Mouse (Mus musculus): ENCODE measurements at regions not wholly inside any gene's neighbourhood (a gene's known extent, or its start where the extent isn't known, plus 50 kb on each side); places are given as distances from the start of the nearest gene placed in this dataset.

DNA sequence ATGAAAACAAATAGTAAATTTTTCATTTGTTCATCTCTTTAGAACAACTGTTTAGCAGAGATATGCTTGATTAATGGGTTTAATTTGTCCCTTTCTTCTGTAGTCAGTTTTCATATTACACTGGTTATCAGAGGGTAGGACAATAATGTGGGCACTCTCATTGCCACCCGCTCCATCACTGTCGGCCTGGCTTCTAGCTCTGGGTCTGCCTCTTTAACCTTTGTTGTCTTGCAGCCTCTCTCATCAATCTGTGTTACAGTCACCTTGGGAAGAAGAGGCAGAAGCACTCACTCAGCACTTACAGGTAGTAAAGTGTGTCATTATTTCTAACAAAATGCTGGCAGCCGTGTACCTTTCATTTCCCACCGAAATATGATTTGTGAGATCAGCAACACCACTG, 690.5 kb downstream of the Gbe1 start:
- Histone ChIP-seq H3K9ac (ENCODE audit: low read length) (no peak overlapping the region), H3K4me1 (ENCODE audit: control insufficient read depth, insufficient read depth, low read length) (no peaks in the 10 kb centered on the region), H3K27ac (ENCODE audit: low read depth, low read length) (no peak overlapping the region), H3K27me3 (ENCODE audit: control insufficient read depth, insufficient read depth, low read length) (no peaks in the 10 kb centered on the region), H3K9me3 (ENCODE audit: control insufficient read depth, low read length) (no peaks in the 10 kb centered on the region), H3K4me2 (no peak overlapping the region), H3K36me3 (ENCODE audit: control insufficient read depth, insufficient read depth, low read length) (no peaks in the 10 kb centered on the region), H3K4me3 (ENCODE audit: low read depth, low read length) (no peak overlapping the region)
- 89% methylated on average over 4 of the region's 4 CpGs for WGBS
- ATAC-seq (ENCODE audit: low FRiP score) (no peak), DNase-seq (ENCODE audit: low spot score, missing footprints) (no peak)

DNA sequence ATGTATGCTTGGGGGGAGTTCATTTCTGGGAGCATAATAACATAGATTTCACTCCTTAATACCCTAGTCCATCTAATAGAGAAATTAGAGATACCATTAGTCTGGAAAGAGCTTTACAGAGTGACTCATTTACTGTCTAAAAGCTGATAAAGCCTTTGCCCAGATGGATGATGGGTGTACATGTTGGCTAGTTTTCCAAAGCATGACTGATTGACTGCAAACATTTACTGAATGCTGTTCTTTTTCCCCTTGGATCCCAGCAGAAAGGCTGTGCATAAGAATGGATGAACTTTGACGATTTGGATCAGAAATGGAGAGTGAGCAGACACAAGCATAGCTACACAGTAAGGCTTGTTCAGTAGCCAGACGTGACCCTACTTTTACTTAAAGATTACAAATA, 729.6 kb downstream of the Gbe1 start:
- DNase-seq (ENCODE audit: low spot score, missing footprints) = no peak
- Histone ChIP-seq H3K4me3 (ENCODE audit: low read depth, low read length) (no peak overlapping the region), H3K36me3 (ENCODE audit: control insufficient read depth, insufficient read depth, low read length) (no peaks in the 10 kb centered on the region), H3K4me2 (no peak overlapping the region), H3K9ac (ENCODE audit: low read length) (no peak overlapping the region), H3K4me1 (ENCODE audit: control insufficient read depth, insufficient read depth, low read length) (no peaks in the 10 kb centered on the region), H3K27me3 (ENCODE audit: control insufficient read depth, insufficient read depth, low read length) (no peaks in the 10 kb centered on the region), H3K9me3 (ENCODE audit: control insufficient read depth, low read length) (no peaks in the 10 kb centered on the region), H3K27ac (ENCODE audit: low read depth, low read length) (no peak overlapping the region)
- WGBS = 83% methylated on average over 2 of the region's 2 CpGs
- no peak for ATAC-seq (ENCODE audit: low FRiP score)

DNA sequence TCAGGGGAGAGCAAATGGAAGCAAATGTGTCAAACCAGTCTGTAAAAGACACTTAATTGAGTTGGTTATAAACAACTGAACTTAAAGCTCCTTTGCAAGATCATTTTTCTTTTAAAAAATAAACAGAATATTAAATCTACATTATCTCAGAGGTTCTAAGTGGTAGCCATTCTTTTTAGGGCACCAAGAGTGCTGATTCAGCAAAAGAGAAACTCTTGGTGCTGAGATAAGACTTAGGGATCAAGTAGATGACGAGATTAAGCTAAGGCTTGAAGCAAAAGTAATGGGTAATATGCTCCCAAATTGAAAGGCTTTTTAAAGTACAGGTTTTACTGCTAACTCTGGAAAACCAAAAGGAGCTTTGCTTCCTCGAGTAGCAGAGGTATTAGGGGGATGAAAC, 740.5 kb downstream of the Gbe1 start:
- Histone ChIP-seq H3K36me3 (ENCODE audit: control insufficient read depth, insufficient read depth, low read length) (no peaks in the 10 kb centered on the region), H3K4me3 (ENCODE audit: low read depth, low read length) (no peak overlapping the region), H3K4me2 (no peak overlapping the region), H3K9ac (ENCODE audit: low read length) (no peak overlapping the region), H3K4me1 (ENCODE audit: control insufficient read depth, insufficient read depth, low read length) (no peaks in the 10 kb centered on the region), H3K9me3 (ENCODE audit: control insufficient read depth, low read length) (no peaks in the 10 kb centered on the region), H3K27me3 (ENCODE audit: control insufficient read depth, insufficient read depth, low read length) (no peaks in the 10 kb centered on the region), H3K27ac (ENCODE audit: low read depth, low read length) (no peak overlapping the region)
- DNase-seq (ENCODE audit: low spot score, missing footprints) = no peak
- ATAC-seq (ENCODE audit: low FRiP score) = no peak
- 53% methylated on average over 2 of the region's 2 CpGs for WGBS

DNA sequence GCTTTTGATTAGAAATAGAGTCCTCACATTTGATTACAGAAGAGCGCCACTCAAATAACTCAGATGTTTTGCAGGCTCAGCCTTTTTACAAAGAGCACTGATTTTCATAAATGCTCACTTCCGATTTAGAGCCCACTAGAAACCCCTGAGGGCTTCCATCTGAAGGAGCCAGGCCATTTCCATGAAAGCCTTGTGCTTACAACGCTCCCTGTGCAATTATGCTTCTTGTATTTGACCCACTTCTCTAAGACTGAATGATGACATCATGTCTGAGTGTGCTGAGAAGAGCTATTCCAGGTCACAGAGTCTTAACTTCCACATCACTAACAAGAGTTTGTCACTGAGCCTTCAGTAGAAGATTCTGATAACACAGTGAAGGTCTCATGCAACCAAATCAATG, 749.0 kb downstream of the Gbe1 start:
- H3K4me2 ChIP-seq = no peak overlapping the region
- no peaks in the 10 kb centered on the region for H3K4me1 ChIP-seq (ENCODE audit: control insufficient read depth, insufficient read depth, low read length)
- H3K27me3 ChIP-seq (ENCODE audit: control insufficient read depth, insufficient read depth, low read length) = no peaks in the 10 kb centered on the region
- H3K36me3 ChIP-seq (ENCODE audit: control insufficient read depth, insufficient read depth, low read length) = no peaks in the 10 kb centered on the region
- no peaks in the 10 kb centered on the region for H3K9me3 ChIP-seq (ENCODE audit: control insufficient read depth, low read length)
- H3K9ac ChIP-seq (ENCODE audit: low read length) = no peak overlapping the region
- no peak overlapping the region for H3K4me3 ChIP-seq (ENCODE audit: low read depth, low read length)
- WGBS = 81% methylated on average over 3 of the region's 3 CpGs
- ATAC-seq (ENCODE audit: low FRiP score) = no peak
- H3K27ac ChIP-seq (ENCODE audit: low read depth, low read length) = no peak overlapping the region
- DNase-seq (ENCODE audit: low spot score, missing footprints) = no peak

DNA sequence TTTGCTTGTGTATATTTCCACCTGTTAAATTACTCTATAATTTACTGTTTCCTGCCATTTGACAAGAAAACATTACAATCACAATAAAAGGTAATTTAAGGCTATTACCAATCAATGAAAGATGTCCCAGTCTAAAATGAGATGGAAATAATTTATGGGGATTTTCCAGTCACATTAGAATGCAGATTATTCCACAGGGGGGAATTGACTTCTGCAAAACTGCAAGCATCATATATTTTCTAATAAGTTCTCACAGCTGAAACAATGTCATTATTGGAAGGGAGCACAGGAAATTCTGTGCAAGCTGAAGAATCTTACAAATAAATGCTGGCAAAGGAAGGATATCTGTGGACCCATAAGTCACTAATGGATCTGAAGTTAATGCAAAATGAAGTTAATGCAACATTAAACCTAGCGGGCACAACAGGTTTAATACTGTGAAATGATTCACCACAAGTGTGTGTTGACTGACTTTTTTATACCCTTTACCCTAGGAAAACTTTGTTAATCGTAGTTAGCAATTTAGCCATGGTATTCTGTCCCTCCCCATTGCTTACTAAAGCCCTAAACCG, 749.7 kb downstream of the Gbe1 start:
- Histone ChIP-seq H3K27ac (ENCODE audit: low read depth, low read length) (no peak overlapping the region), H3K27me3 (ENCODE audit: control insufficient read depth, insufficient read depth, low read length) (no peaks in the 10 kb centered on the region), H3K36me3 (ENCODE audit: control insufficient read depth, insufficient read depth, low read length) (no peaks in the 10 kb centered on the region), H3K9ac (ENCODE audit: low read length) (no peak overlapping the region), H3K4me3 (ENCODE audit: low read depth, low read length) (no peak overlapping the region), H3K9me3 (ENCODE audit: control insufficient read depth, low read length) (no peaks in the 10 kb centered on the region), H3K4me2 (no peak overlapping the region), H3K4me1 (ENCODE audit: control insufficient read depth, insufficient read depth, low read length) (no peaks in the 10 kb centered on the region)
- DNase-seq (ENCODE audit: low spot score, missing footprints) = peak; percentile 44
- ATAC-seq (ENCODE audit: low FRiP score) = no peak
- 80% methylated on average over 3 of the region's 3 CpGs for WGBS

DNA sequence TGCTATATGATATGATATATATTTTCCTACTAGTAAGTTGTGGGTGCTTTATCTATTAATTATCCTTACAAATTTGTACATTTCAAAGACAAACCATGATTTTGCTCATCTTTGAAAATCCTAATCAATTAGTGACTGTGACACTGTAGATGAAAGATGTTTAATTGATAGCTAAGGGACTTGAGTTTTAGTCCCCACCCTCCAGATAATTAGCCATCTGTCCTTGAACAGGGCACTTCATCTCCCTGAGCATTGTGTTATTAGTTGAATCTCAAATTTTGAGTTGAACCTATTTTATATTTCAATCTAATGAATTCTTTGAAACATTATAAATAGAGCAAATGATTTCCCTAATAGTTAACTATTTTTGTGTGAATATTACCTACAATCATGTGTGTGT, 756.4 kb downstream of the Gbe1 start:
- DNase-seq (ENCODE audit: low spot score, missing footprints) = no peak
- H3K9ac ChIP-seq (ENCODE audit: low read length) = no peak overlapping the region
- H3K27me3 ChIP-seq (ENCODE audit: control insufficient read depth, insufficient read depth, low read length) = no peaks in the 10 kb centered on the region
- H3K4me1 ChIP-seq (ENCODE audit: control insufficient read depth, insufficient read depth, low read length) = no peaks in the 10 kb centered on the region
- H3K27ac ChIP-seq (ENCODE audit: low read depth, low read length) = no peak overlapping the region
- H3K4me2 ChIP-seq = no peak overlapping the region
- H3K9me3 ChIP-seq (ENCODE audit: control insufficient read depth, low read length) = no peaks in the 10 kb centered on the region
- ATAC-seq (ENCODE audit: low FRiP score) = no peak
- H3K36me3 ChIP-seq (ENCODE audit: control insufficient read depth, insufficient read depth, low read length) = no peaks in the 10 kb centered on the region
- no peak overlapping the region for H3K4me3 ChIP-seq (ENCODE audit: low read depth, low read length)

DNA sequence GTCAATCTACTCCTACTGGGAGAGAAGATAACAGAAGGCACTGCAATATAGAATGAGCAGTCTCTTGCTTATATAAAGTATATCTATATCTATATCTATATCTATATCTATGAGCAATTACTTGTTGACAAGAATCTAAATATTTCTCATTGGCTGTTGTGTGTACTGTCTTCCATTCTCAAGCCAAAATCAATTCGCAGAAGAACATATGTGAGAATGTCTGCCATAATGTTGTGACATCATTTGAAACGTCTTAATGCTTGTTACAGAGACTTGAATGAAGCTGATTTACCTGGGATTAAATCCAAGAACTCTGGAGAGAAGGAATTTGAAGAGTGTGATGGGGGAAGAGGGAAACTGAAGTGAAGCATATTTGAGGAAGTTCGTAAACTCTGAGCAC, 789.1 kb downstream of the Gbe1 start:
- no peak overlapping the region for H3K27ac ChIP-seq (ENCODE audit: low read depth, low read length)
- DNase-seq (ENCODE audit: low spot score, missing footprints) (no peak), ATAC-seq (ENCODE audit: low FRiP score) (no peak)
- H3K4me2 ChIP-seq = no peak overlapping the region
- WGBS = 90% methylated on average over 3 of the region's 3 CpGs
- no peaks in the 10 kb centered on the region for H3K36me3 ChIP-seq (ENCODE audit: control insufficient read depth, insufficient read depth, low read length)
- no peak overlapping the region for H3K9ac ChIP-seq (ENCODE audit: low read length)
- no peaks in the 10 kb centered on the region for H3K9me3 ChIP-seq (ENCODE audit: control insufficient read depth, low read length)
- H3K4me3 ChIP-seq (ENCODE audit: low read depth, low read length) = no peak overlapping the region
- H3K27me3 ChIP-seq (ENCODE audit: control insufficient read depth, insufficient read depth, low read length) = no peaks in the 10 kb centered on the region
- no peaks in the 10 kb centered on the region for H3K4me1 ChIP-seq (ENCODE audit: control insufficient read depth, insufficient read depth, low read length)

DNA sequence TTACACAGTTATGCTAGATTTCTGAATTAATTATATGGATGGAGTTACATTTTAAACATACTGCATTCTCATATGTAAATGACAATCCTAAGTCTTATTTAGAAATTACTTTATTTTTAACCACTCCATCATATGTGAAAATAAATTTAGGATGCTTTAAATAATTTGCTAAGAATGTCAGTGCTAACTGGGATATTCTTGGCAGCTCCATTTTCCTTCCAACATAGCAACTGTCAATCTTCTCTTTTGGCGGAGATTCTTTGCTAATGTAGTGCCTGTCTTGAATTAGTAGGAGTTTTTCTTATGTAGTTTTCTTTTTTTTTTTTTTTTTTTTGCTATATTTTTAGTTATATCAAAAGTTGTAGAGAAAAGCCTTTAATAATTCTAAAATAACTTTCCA, 795.2 kb downstream of the Gbe1 start:
- Histone ChIP-seq H3K4me3 (ENCODE audit: low read depth, low read length) (no peak overlapping the region), H3K36me3 (ENCODE audit: control insufficient read depth, insufficient read depth, low read length) (no peaks in the 10 kb centered on the region), H3K9ac (ENCODE audit: low read length) (no peak overlapping the region), H3K4me1 (ENCODE audit: control insufficient read depth, insufficient read depth, low read length) (no peaks in the 10 kb centered on the region), H3K27ac (ENCODE audit: low read depth, low read length) (no peak overlapping the region), H3K27me3 (ENCODE audit: control insufficient read depth, insufficient read depth, low read length) (no peaks in the 10 kb centered on the region), H3K4me2 (no peak overlapping the region), H3K9me3 (ENCODE audit: control insufficient read depth, low read length) (no peaks in the 10 kb centered on the region)
- ATAC-seq (ENCODE audit: low FRiP score) (no peak), DNase-seq (ENCODE audit: low spot score, missing footprints) (no peak)
- WGBS = 94% methylated on average over 1 of the region's 1 CpGs

DNA sequence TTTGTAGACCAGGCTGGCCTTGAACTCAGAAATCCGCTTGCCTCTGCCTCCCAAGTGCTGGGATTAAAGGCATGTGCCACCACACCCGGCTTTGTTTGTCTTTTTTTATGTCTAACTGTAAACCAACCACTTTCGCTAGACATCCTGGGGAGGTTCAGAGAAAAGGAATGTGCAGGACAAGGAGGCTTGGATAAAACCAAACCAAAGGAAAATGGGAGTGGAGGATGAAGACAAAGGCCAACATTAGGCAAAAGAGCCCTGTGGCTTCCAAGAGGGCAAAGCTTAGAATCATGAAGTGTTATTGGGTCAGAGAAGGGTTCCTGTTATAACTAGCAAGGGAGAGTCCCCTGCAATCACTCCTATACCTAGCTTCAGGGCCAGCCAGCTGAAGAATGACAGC, 800.6 kb downstream of the Gbe1 start:
- H3K36me3 ChIP-seq (ENCODE audit: control insufficient read depth, insufficient read depth, low read length) = no peaks in the 10 kb centered on the region
- no peak overlapping the region for H3K4me3 ChIP-seq (ENCODE audit: low read depth, low read length)
- H3K9me3 ChIP-seq (ENCODE audit: control insufficient read depth, low read length) = no peaks in the 10 kb centered on the region
- no peaks in the 10 kb centered on the region for H3K27me3 ChIP-seq (ENCODE audit: control insufficient read depth, insufficient read depth, low read length)
- no peak overlapping the region for H3K4me2 ChIP-seq
- H3K4me1 ChIP-seq (ENCODE audit: control insufficient read depth, insufficient read depth, low read length) = no peaks in the 10 kb centered on the region
- no peak overlapping the region for H3K9ac ChIP-seq (ENCODE audit: low read length)
- DNase-seq (ENCODE audit: low spot score, missing footprints) (no peak), ATAC-seq (ENCODE audit: low FRiP score) (no peak)
- 87% methylated on average over 3 of the region's 3 CpGs for WGBS
- H3K27ac ChIP-seq (ENCODE audit: low read depth, low read length) = no peak overlapping the region

DNA sequence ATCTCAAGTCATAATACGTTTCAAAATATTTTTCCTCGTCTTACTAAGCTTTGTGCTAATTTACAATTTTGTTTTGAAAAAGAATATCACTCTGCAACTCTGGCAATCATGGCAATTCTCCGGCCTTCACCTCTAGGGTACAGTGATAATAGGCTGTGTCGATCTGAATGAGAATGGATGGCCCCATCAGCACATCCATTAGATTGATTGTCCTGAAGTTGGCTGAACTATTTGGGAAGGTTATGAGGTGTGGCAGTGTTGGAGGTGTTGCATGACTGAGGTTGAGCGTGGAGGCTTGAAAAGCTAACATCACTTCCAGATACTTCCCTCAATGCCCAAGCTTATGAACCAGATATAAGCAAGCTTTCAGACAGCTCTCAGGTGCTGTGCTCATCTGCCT, 807.0 kb downstream of the Gbe1 start:
- DNase-seq (ENCODE audit: low spot score, missing footprints) = peak; percentile 37
- ATAC-seq (ENCODE audit: low FRiP score) = no peak
- Histone ChIP-seq H3K27ac (ENCODE audit: low read depth, low read length) (no peak overlapping the region), H3K9me3 (ENCODE audit: control insufficient read depth, low read length) (no peaks in the 10 kb centered on the region), H3K9ac (ENCODE audit: low read length) (no peak overlapping the region), H3K27me3 (ENCODE audit: control insufficient read depth, insufficient read depth, low read length) (no peaks in the 10 kb centered on the region), H3K4me1 (ENCODE audit: control insufficient read depth, insufficient read depth, low read length) (no peaks in the 10 kb centered on the region), H3K36me3 (ENCODE audit: control insufficient read depth, insufficient read depth, low read length) (no peaks in the 10 kb centered on the region), H3K4me2 (no peak overlapping the region), H3K4me3 (ENCODE audit: low read depth, low read length) (no peak overlapping the region)
- WGBS = 88% methylated on average over 5 of the region's 5 CpGs

Data from midbrain, embryonic 11.5 days (tissue).